Mouse (Mus musculus): ENCODE results near the gene Mrm3. TPM values are rescaled to one million over a fixed set of nuclear protein-coding genes. Genes with fewer than 3 reads are reported as not detected.

Gene Mrm3
- polyA plus RNA-seq, 1 experiment from 2014 or later, result 27.3 TPM

- ATAC-seq (ENCODE audit: low FRiP score), result peak; percentile 83
- peak overlapping the region; percentile 68 for H3K4me3 ChIP-seq (replicated peaks)
Measured at GRCm38 (mm10) chr11:76216681-76217389, 26.7 kb upstream of the Mrm3 start.

GRCm38 (mm10) chr11:76217390-76217800 lies 26.1 kb upstream of the Mrm3 start, which contains the start of the genes Dbil5 and Gemin4:
Gene Dbil5 (plus strand): TSS chr11:76217608.
Gene Gemin4 (minus strand): TSS chr11:76217664.
- Histone ChIP-seq H3K9me3 (replicated peaks) (no peaks in the 10 kb centered on the region), H3K4me1 (peaks cover 14% of the 10 kb centered on the region), H3K9ac (replicated peaks) (peak within 1 kb of the TSS; percentile 94), H3K27ac (replicated peaks) (peak within 1 kb of the TSS; percentile 91), H3K4me2 (peak within 1 kb of the TSS; percentile 78), H3K4me3 (replicated peaks) (peak within 1 kb of the TSS; percentile 68), H3K36me3 (peaks cover 37% of the 10 kb centered on the region), H3K27me3 (replicated peaks) (no peaks in the 10 kb centered on the region)
- WGBS, result under 1% methylated on average over 27 of the region's 35 CpGs
- ATAC-seq (ENCODE audit: low FRiP score), result peak; percentile 98

More at GRCm38 (mm10) chr11:76216681-76217389, 26.7 kb upstream of the Mrm3 start:
- 2% methylated on average over 33 of the region's 33 CpGs for WGBS
- Histone ChIP-seq H3K36me3 (peaks cover 38% of the 10 kb centered on the region), H3K4me1 (peaks cover 14% of the 10 kb centered on the region), H3K27me3 (replicated peaks) (no peaks in the 10 kb centered on the region), H3K27ac (replicated peaks) (peak overlapping the region; percentile 91), H3K9me3 (replicated peaks) (no peaks in the 10 kb centered on the region), H3K9ac (replicated peaks) (peak overlapping the region; percentile 94), H3K4me2 (peak overlapping the region; percentile 78)

GRCm38 (mm10) chr11:76224631-76225030 lies 18.9 kb upstream of the Mrm3 start:
- WGBS, result 95% methylated on average over 5 of the region's 5 CpGs
- H3K4me3 ChIP-seq (replicated peaks), result no peak overlapping the region
- no peaks in the 10 kb centered on the region for H3K27me3 ChIP-seq (replicated peaks)
- peaks cover 47% of the 10 kb centered on the region for H3K36me3 ChIP-seq
- H3K4me1 ChIP-seq, result no peaks in the 10 kb centered on the region
- no peak for ATAC-seq (ENCODE audit: low FRiP score)
- no peak overlapping the region for H3K9ac ChIP-seq (replicated peaks)
- no peaks in the 10 kb centered on the region for H3K9me3 ChIP-seq (replicated peaks)
- H3K27ac ChIP-seq (replicated peaks), result no peak overlapping the region
- no peak overlapping the region for H3K4me2 ChIP-seq

- H3K27me3 ChIP-seq (replicated peaks), result no peaks in the 10 kb centered on the region
- H3K9me3 ChIP-seq (replicated peaks), result no peaks in the 10 kb centered on the region
- H3K36me3 ChIP-seq, result peaks cover 45% of the 10 kb centered on the region
- ATAC-seq (ENCODE audit: low FRiP score), result no peak
- no peaks in the 10 kb centered on the region for H3K4me1 ChIP-seq
- H3K27ac ChIP-seq (replicated peaks), result no peak overlapping the region
- H3K4me3 ChIP-seq (replicated peaks), result no peak overlapping the region
- no peak overlapping the region for H3K4me2 ChIP-seq
- no peak overlapping the region for H3K9ac ChIP-seq (replicated peaks)
Measured at GRCm38 (mm10) chr11:76225051-76225450, 18.5 kb upstream of the Mrm3 start.

- 91% methylated on average over 3 of the region's 3 CpGs for WGBS
- no peaks in the 10 kb centered on the region for H3K27me3 ChIP-seq (replicated peaks)
- peaks cover 74% of the 10 kb centered on the region for H3K36me3 ChIP-seq
Measured at GRCm38 (mm10) chr11:76236136-76236535, 7.4 kb upstream of the Mrm3 start.

GRCm38 (mm10) chr11:76239750-76240149 lies 3.8 kb upstream of the Mrm3 start:
- Histone ChIP-seq H3K27me3 (replicated peaks) (no peaks in the 10 kb centered on the region), H3K4me3 (replicated peaks) (no peak overlapping the region), H3K27ac (replicated peaks) (no peak overlapping the region), H3K9ac (replicated peaks) (no peak overlapping the region), H3K4me2 (no peak overlapping the region), H3K9me3 (replicated peaks) (no peaks in the 10 kb centered on the region), H3K36me3 (peaks cover 45% of the 10 kb centered on the region), H3K4me1 (peaks cover 27% of the 10 kb centered on the region)
- whole genome bisulfite sequencing, result 96% methylated on average over 2 of the region's 2 CpGs
- ATAC-seq (ENCODE audit: low FRiP score), result no peak

More at GRCm38 (mm10) chr11:76236136-76236535, 7.4 kb upstream of the Mrm3 start:
- Histone ChIP-seq H3K27ac (replicated peaks) (no peak overlapping the region), H3K9ac (replicated peaks) (no peak overlapping the region), H3K4me1 (no peaks in the 10 kb centered on the region), H3K9me3 (replicated peaks) (no peaks in the 10 kb centered on the region), H3K4me2 (no peak overlapping the region), H3K4me3 (replicated peaks) (no peak overlapping the region)
- no peak for ATAC-seq (ENCODE audit: low FRiP score)

- H3K4me2 ChIP-seq, result peak overlapping the region; percentile 81
- no peaks in the 10 kb centered on the region for H3K9me3 ChIP-seq (replicated peaks)
- peak; percentile 67 for ATAC-seq (ENCODE audit: low FRiP score)
- WGBS, result 3% methylated on average over 34 of the region's 34 CpGs
- H3K4me1 ChIP-seq, result peaks cover 40% of the 10 kb centered on the region
- peak overlapping the region; percentile 95 for H3K4me3 ChIP-seq (replicated peaks)
- peak overlapping the region; percentile 90 for H3K27ac ChIP-seq (replicated peaks)
- H3K36me3 ChIP-seq, result peaks cover 26% of the 10 kb centered on the region
- H3K27me3 ChIP-seq (replicated peaks), result no peaks in the 10 kb centered on the region
- peak overlapping the region; percentile 90 for H3K9ac ChIP-seq (replicated peaks)
Measured at GRCm38 (mm10) chr11:76243811-76244546, 464 bp downstream of the Mrm3 start.

- Histone ChIP-seq H3K27ac (replicated peaks) (no peak overlapping the region), H3K4me2 (no peak overlapping the region), H3K4me3 (replicated peaks) (no peak overlapping the region), H3K9me3 (replicated peaks) (no peaks in the 10 kb centered on the region), H3K4me1 (peaks cover 37% of the 10 kb centered on the region), H3K9ac (replicated peaks) (no peak overlapping the region), H3K36me3 (peaks cover 29% of the 10 kb centered on the region), H3K27me3 (replicated peaks) (no peaks in the 10 kb centered on the region)
- no peak for ATAC-seq (ENCODE audit: low FRiP score)
Measured at GRCm38 (mm10) chr11:76246439-76246838, 2.9 kb downstream of the Mrm3 start.

GRCm38 (mm10) chr11:76247239-76247638 lies 3.7 kb downstream of the Mrm3 start:
- Histone ChIP-seq H3K4me2 (no peak overlapping the region), H3K36me3 (peaks cover 29% of the 10 kb centered on the region), H3K27me3 (replicated peaks) (no peaks in the 10 kb centered on the region), H3K27ac (replicated peaks) (no peak overlapping the region), H3K4me1 (peaks cover 31% of the 10 kb centered on the region), H3K4me3 (replicated peaks) (no peak overlapping the region), H3K9me3 (replicated peaks) (no peaks in the 10 kb centered on the region), H3K9ac (replicated peaks) (no peak overlapping the region)
- no peak for ATAC-seq (ENCODE audit: low FRiP score)
- 54% methylated on average over 2 of the region's 2 CpGs for WGBS

GRCm38 (mm10) chr11:76252036-76252435 lies 8.5 kb downstream of the Mrm3 start:
- Histone ChIP-seq H3K4me1 (peaks cover 18% of the 10 kb centered on the region), H3K27me3 (replicated peaks) (no peaks in the 10 kb centered on the region), H3K9me3 (replicated peaks) (no peaks in the 10 kb centered on the region), H3K27ac (replicated peaks) (no peak overlapping the region), H3K9ac (replicated peaks) (no peak overlapping the region), H3K4me3 (replicated peaks) (no peak overlapping the region), H3K4me2 (no peak overlapping the region), H3K36me3 (peaks cover 29% of the 10 kb centered on the region)
- no peak for ATAC-seq (ENCODE audit: low FRiP score)
- 55% methylated on average over 3 of the region's 3 CpGs for WGBS

- Histone ChIP-seq H3K27me3 (replicated peaks) (no peaks in the 10 kb centered on the region), H3K9me3 (replicated peaks) (no peaks in the 10 kb centered on the region), H3K4me3 (replicated peaks) (no peak overlapping the region), H3K36me3 (peaks cover 33% of the 10 kb centered on the region), H3K4me1 (peaks cover 18% of the 10 kb centered on the region), H3K27ac (replicated peaks) (0 out of 2 replicates have a peak overlapping the region, but pooled peaks have one; percentile 6), H3K4me2 (no peak overlapping the region), H3K9ac (replicated peaks) (no peak overlapping the region)
- 41% methylated on average over 5 of the region's 5 CpGs for WGBS
- peak; percentile 57; the same call in 1 of the 2 replicates for ATAC-seq (ENCODE audit: low FRiP score)
Measured at GRCm38 (mm10) chr11:76253145-76253917, 9.8 kb downstream of the Mrm3 start.
